Mouse (Mus musculus): ENCODE measurements at regions not wholly inside any gene's neighbourhood (a gene's known extent, or its start where the extent isn't known, plus 50 kb on each side); places are given as distances from the start of the nearest gene placed in this dataset.

DNA sequence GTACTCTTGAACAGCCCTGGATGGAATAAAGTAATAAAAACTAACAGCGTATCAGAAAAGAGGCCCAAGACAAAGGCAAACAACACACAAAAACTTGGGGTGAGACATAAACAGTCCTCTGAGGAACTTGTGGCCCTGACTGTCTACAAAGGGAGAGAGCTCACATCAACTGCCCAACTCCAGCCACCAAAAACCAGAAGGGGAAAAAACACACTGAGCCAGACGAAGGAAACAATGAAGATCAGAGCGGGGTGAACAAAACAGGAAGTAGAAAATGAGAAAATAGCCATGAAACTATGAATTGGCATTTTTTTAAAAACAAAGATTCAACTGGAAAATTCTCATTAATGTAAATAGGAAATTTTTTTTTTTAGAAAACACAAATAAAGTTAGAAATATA, 143.6 kb downstream of the Syk start:
- DNase-seq (ENCODE audit: low spot score) (no peak), ATAC-seq (replicated peaks; ENCODE audit: insufficient number of reproducible peaks, low FRiP score, low TSS enrichment, low read depth) (no peak)
- H3K27ac ChIP-seq (replicated peaks; ENCODE audit: low read depth, low read length), result no peak overlapping the region
- WGBS, result 78% methylated on average over 3 of the region's 3 CpGs
- H3K9ac ChIP-seq (replicated peaks; ENCODE audit: low read length), result no peak overlapping the region
- H3K27me3 ChIP-seq (ENCODE audit: control insufficient read depth, insufficient read depth, low read length), result no peaks in the 10 kb centered on the region
- H3K4me1 ChIP-seq (ENCODE audit: control insufficient read depth, insufficient read depth, low read length), result no peaks in the 10 kb centered on the region
- H3K4me3 ChIP-seq (ENCODE audit: low read depth, low read length), result no peak overlapping the region
- H3K36me3 ChIP-seq (replicated peaks; ENCODE audit: control insufficient read depth, insufficient read depth, low read depth, low read length), result no peaks in the 10 kb centered on the region
- H3K9me3 ChIP-seq (replicated peaks; ENCODE audit: control insufficient read depth, low read length), result no peaks in the 10 kb centered on the region
- H3K4me2 ChIP-seq (ENCODE audit: low read depth, low read length), result no peak overlapping the region

DNA sequence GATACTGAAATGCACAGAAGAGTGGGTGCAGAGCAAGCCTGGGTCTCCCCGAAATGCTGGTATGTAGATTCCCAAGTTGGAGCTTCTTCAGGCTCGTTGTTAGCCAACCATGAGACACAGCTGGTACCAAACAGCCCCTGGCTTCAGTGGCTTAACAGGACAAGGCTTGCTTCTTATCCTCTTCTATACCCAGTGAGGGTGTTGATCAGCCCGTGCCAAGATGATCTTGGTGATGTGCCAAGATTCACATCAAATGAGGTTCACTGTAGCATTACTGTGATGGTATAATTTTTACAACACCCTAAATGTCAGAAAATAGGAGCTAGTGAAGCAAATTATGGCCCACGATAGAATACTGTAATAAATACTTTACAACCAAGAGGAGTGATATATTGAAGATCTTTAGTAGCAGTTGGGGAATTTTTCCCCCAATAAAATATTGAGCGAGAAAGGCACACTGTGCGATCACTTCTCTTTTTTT, 152.5 kb downstream of the Syk start:
- no peaks in the 10 kb centered on the region for H3K27me3 ChIP-seq (ENCODE audit: control insufficient read depth, insufficient read depth, low read length)
- H3K27ac ChIP-seq (replicated peaks; ENCODE audit: low read depth, low read length), result no peak overlapping the region
- no peak overlapping the region for H3K4me3 ChIP-seq (ENCODE audit: low read depth, low read length)
- WGBS, result 85% methylated on average over 6 of the region's 6 CpGs
- H3K4me2 ChIP-seq (ENCODE audit: low read depth, low read length), result no peak overlapping the region
- H3K9ac ChIP-seq (replicated peaks; ENCODE audit: low read length), result no peak overlapping the region
- no peaks in the 10 kb centered on the region for H3K36me3 ChIP-seq (replicated peaks; ENCODE audit: control insufficient read depth, insufficient read depth, low read depth, low read length)
- no peak for DNase-seq (ENCODE audit: low spot score)
- no peaks in the 10 kb centered on the region for H3K9me3 ChIP-seq (replicated peaks; ENCODE audit: control insufficient read depth, low read length)
- no peak for ATAC-seq (replicated peaks; ENCODE audit: insufficient number of reproducible peaks, low FRiP score, low TSS enrichment, low read depth)
- no peaks in the 10 kb centered on the region for H3K4me1 ChIP-seq (ENCODE audit: control insufficient read depth, insufficient read depth, low read length)

DNA sequence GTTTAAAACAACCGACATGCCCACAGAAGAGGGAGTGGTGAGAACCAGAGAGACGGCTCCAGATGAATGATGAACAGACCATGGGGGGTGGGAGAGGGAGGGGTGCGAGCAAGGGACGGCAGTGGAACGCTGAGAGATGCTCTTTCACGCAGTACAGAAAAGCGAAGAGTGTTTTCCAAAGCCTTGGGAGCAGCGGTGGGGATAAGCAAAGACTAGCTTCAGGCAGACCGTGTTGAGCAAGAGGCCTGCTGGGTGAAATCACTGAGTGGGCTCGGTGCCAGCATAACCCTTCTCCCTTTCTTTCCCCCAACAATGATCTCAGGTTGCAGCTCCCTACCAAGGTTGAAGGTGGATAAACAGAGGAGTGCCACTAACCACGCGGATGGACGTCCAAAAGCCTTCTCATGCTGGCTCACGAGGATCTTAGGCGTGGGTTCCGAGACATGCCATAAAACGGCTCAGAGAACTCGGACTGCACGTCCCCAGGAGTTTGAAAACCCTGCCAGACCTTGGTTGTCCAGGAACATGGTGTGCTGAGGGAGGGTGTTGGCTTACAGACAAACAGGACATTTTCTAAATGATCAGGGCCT, 153.1 kb downstream of the Syk start:
- 76% methylated on average over 19 of the region's 19 CpGs for WGBS
- no peak overlapping the region for H3K9ac ChIP-seq (replicated peaks; ENCODE audit: low read length)

GRCm38 (mm10) chr13:52738095-52738660, 155.2 kb downstream of the Syk start:
- no peak for ATAC-seq (replicated peaks; ENCODE audit: insufficient number of reproducible peaks, low FRiP score, low TSS enrichment, low read depth)
- H3K27me3 ChIP-seq (ENCODE audit: control insufficient read depth, insufficient read depth, low read length), result no peaks in the 10 kb centered on the region
- H3K36me3 ChIP-seq (replicated peaks; ENCODE audit: control insufficient read depth, insufficient read depth, low read depth, low read length), result no peaks in the 10 kb centered on the region
- H3K9ac ChIP-seq (replicated peaks; ENCODE audit: low read length), result no peak overlapping the region
- no peaks in the 10 kb centered on the region for H3K4me1 ChIP-seq (ENCODE audit: control insufficient read depth, insufficient read depth, low read length)
- H3K4me2 ChIP-seq (ENCODE audit: low read depth, low read length), result no peak overlapping the region
- WGBS, result 69% methylated on average over 9 of the region's 9 CpGs
- no peaks in the 10 kb centered on the region for H3K9me3 ChIP-seq (replicated peaks; ENCODE audit: control insufficient read depth, low read length)
- DNase-seq (ENCODE audit: low spot score), result no peak
- H3K27ac ChIP-seq (replicated peaks; ENCODE audit: low read depth, low read length), result no peak overlapping the region
- H3K4me3 ChIP-seq (ENCODE audit: low read depth, low read length), result no peak overlapping the region

More for the DNA sequence above, 153.1 kb downstream of the Syk start:
- Histone ChIP-seq H3K27me3 (ENCODE audit: control insufficient read depth, insufficient read depth, low read length) (no peaks in the 10 kb centered on the region), H3K4me2 (ENCODE audit: low read depth, low read length) (no peak overlapping the region), H3K9me3 (replicated peaks; ENCODE audit: control insufficient read depth, low read length) (no peaks in the 10 kb centered on the region), H3K4me1 (ENCODE audit: control insufficient read depth, insufficient read depth, low read length) (no peaks in the 10 kb centered on the region), H3K36me3 (replicated peaks; ENCODE audit: control insufficient read depth, insufficient read depth, low read depth, low read length) (no peaks in the 10 kb centered on the region), H3K27ac (replicated peaks; ENCODE audit: low read depth, low read length) (no peak overlapping the region), H3K4me3 (ENCODE audit: low read depth, low read length) (no peak overlapping the region)
- ATAC-seq (replicated peaks; ENCODE audit: insufficient number of reproducible peaks, low FRiP score, low TSS enrichment, low read depth), result no peak
- no peak for DNase-seq (ENCODE audit: low spot score)

DNA sequence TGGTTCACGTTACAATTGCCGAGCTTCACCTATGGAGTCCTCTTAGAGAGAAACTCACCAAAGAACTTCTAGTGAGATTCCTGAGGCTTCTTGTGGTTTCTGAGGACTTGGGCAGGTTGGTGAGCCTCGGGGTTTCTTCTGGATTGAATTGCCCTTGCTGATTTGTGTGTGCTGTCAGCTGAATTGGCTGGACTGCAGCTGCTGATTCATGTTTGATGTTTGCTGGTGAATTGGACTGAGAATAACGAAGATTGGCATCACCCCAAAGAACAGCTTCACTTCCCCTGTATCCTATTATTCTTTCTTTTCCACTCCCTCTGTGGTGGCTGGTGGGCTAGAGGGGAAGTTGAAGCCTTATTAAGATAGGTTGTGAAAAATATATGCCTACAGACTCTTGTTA, 158.4 kb downstream of the Syk start:
- Histone ChIP-seq H3K9ac (replicated peaks; ENCODE audit: low read length) (no peak overlapping the region), H3K4me1 (ENCODE audit: control insufficient read depth, insufficient read depth, low read length) (no peaks in the 10 kb centered on the region), H3K9me3 (replicated peaks; ENCODE audit: control insufficient read depth, low read length) (no peaks in the 10 kb centered on the region), H3K27ac (replicated peaks; ENCODE audit: low read depth, low read length) (no peak overlapping the region), H3K36me3 (replicated peaks; ENCODE audit: control insufficient read depth, insufficient read depth, low read depth, low read length) (no peaks in the 10 kb centered on the region), H3K27me3 (ENCODE audit: control insufficient read depth, insufficient read depth, low read length) (no peaks in the 10 kb centered on the region), H3K4me2 (ENCODE audit: low read depth, low read length) (no peak overlapping the region), H3K4me3 (ENCODE audit: low read depth, low read length) (no peak overlapping the region)
- DNase-seq (ENCODE audit: low spot score), result no peak
- WGBS, result 84% methylated on average over 4 of the region's 4 CpGs
- ATAC-seq (replicated peaks; ENCODE audit: insufficient number of reproducible peaks, low FRiP score, low TSS enrichment, low read depth), result no peak

- no peak for ATAC-seq (replicated peaks; ENCODE audit: insufficient number of reproducible peaks, low FRiP score, low TSS enrichment, low read depth)
- Histone ChIP-seq H3K36me3 (replicated peaks; ENCODE audit: control insufficient read depth, insufficient read depth, low read depth, low read length) (no peaks in the 10 kb centered on the region), H3K4me2 (ENCODE audit: low read depth, low read length) (no peak overlapping the region), H3K9ac (replicated peaks; ENCODE audit: low read length) (no peak overlapping the region), H3K27ac (replicated peaks; ENCODE audit: low read depth, low read length) (no peak overlapping the region), H3K4me1 (ENCODE audit: control insufficient read depth, insufficient read depth, low read length) (no peaks in the 10 kb centered on the region), H3K27me3 (ENCODE audit: control insufficient read depth, insufficient read depth, low read length) (no peaks in the 10 kb centered on the region), H3K9me3 (replicated peaks; ENCODE audit: control insufficient read depth, low read length) (no peaks in the 10 kb centered on the region), H3K4me3 (ENCODE audit: low read depth, low read length) (no peak overlapping the region)
- WGBS, result 73% methylated on average over 10 of the region's 10 CpGs
- peak; percentile 12 for DNase-seq (ENCODE audit: low spot score)
Measured at GRCm38 (mm10) chr13:52756005-52756404, 173.0 kb downstream of the Syk start.

DNA sequence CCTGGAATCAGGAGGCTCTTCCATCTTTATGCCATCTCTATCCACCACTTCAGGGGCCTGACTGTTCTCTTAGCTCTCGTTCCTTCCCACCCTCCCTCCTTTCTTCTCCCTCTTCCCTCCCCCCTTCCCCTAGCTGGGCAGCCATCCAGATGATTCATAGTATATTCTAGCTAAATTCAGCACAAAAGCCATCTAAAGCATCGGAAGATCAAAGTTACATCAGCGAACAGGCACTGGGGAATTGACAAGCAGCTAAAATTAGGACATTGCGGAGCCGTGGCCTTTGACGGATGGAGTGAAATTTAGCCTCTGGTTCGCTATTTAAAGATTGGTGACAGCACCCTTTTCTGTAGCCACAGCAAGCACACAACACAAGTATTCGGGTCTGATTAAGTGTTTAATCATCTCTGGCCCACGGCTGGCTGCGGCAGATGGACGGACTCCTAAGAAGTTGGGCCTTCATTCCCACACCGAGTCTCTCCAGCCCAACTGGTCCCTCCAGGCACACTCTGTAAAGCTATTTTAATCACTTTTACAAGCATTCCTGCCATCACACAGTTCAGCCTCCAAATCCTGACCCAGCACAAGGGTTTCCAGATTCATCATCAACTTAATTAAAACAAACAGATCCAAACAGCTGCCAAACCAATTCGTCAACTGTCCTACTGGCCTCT, 163.8 kb downstream of the Auh start:
- Histone ChIP-seq H3K9me3 (replicated peaks; ENCODE audit: control insufficient read depth, low read length) (no peaks in the 10 kb centered on the region), H3K27me3 (ENCODE audit: control insufficient read depth, insufficient read depth, low read length) (no peaks in the 10 kb centered on the region), H3K9ac (replicated peaks; ENCODE audit: low read length) (no peak overlapping the region), H3K4me3 (ENCODE audit: low read depth, low read length) (no peak overlapping the region), H3K4me1 (ENCODE audit: control insufficient read depth, insufficient read depth, low read length) (no peaks in the 10 kb centered on the region; the same call in 1 of the 2 replicates), H3K36me3 (replicated peaks; ENCODE audit: control insufficient read depth, insufficient read depth, low read depth, low read length) (no peaks in the 10 kb centered on the region), H3K4me2 (ENCODE audit: low read depth, low read length) (no peak overlapping the region), H3K27ac (replicated peaks; ENCODE audit: low read depth, low read length) (no peak overlapping the region)
- no peak for ATAC-seq (replicated peaks; ENCODE audit: insufficient number of reproducible peaks, low FRiP score, low TSS enrichment, low read depth)
- 53% methylated on average over 13 of the region's 13 CpGs for WGBS
- DNase-seq (ENCODE audit: low spot score), result no peak

- no peaks in the 10 kb centered on the region for H3K9me3 ChIP-seq (replicated peaks; ENCODE audit: control insufficient read depth, low read length)
- no peak overlapping the region for H3K4me3 ChIP-seq (ENCODE audit: low read depth, low read length)
- ATAC-seq (replicated peaks; ENCODE audit: insufficient number of reproducible peaks, low FRiP score, low TSS enrichment, low read depth) (no peak), DNase-seq (ENCODE audit: low spot score) (no peak)
- H3K9ac ChIP-seq (replicated peaks; ENCODE audit: low read length), result no peak overlapping the region
- H3K36me3 ChIP-seq (replicated peaks; ENCODE audit: control insufficient read depth, insufficient read depth, low read depth, low read length), result no peaks in the 10 kb centered on the region
- H3K4me1 ChIP-seq (ENCODE audit: control insufficient read depth, insufficient read depth, low read length), result no peaks in the 10 kb centered on the region; the same call in 1 of the 2 replicates
- H3K27ac ChIP-seq (replicated peaks; ENCODE audit: low read depth, low read length), result no peak overlapping the region
- no peaks in the 10 kb centered on the region for H3K27me3 ChIP-seq (ENCODE audit: control insufficient read depth, insufficient read depth, low read length)
- H3K4me2 ChIP-seq (ENCODE audit: low read depth, low read length), result no peak overlapping the region
- 76% methylated on average over 2 of the region's 2 CpGs for WGBS
Measured at GRCm38 (mm10) chr13:52766236-52766635, 163.2 kb downstream of the Auh start.
